Mouse (Mus musculus) heart, adult 2 months (tissue): ENCODE results near the gene Itfg1. TPM values are rescaled to one million over a fixed set of nuclear protein-coding genes. Genes with fewer than 3 reads are reported as not detected.

Experiments used
- DNase-seq, 2 experiments: peaks; one replicate each; pipeline ENCODE4 v3.0.0; 2021
- H3K27ac ChIP-seq: fragments of 200-600 bp; 2 replicates; pipeline ENCODE4 v1.8.1; 2022
- H3K27me3 ChIP-seq: fragments of 200-500 bp; 2 replicates; pipeline ENCODE4 v1.6.1; 2012; ENCODE audit warnings: mild to moderate bottlenecking, low read length, inconsistent platforms, mixed read lengths; ENCODE audit not compliant: control insufficient read depth, insufficient read depth
- H3K36me3 ChIP-seq: fragments of 200-500 bp; 2 replicates; pipeline ENCODE4 v1.6.1; 2012; ENCODE audit warnings: low read length, inconsistent platforms; ENCODE audit not compliant: control insufficient read depth, insufficient read depth
- H3K4me1 ChIP-seq: fragments of 200-500 bp; 2 replicates; pipeline ENCODE4 v1.6.1; 2011; ENCODE audit warnings: low read length; ENCODE audit not compliant: control insufficient read depth, insufficient read depth
- H3K4me3 ChIP-seq: fragments of 200-600 bp; 2 replicates; pipeline ENCODE4 v1.8.1; 2022
- H3K79me2 ChIP-seq: fragments of 200-500 bp; replicated peaks from 2 replicates; pipeline ENCODE4 v1.6.1; 2012; ENCODE audit warnings: mild to moderate bottlenecking, inconsistent platforms, low read length, moderate library complexity, mixed read lengths; ENCODE audit not compliant: control insufficient read depth, insufficient read depth
- H3K9ac ChIP-seq: fragments of 200-500 bp; 2 replicates; pipeline ENCODE4 v1.6.1; 2012; ENCODE audit warnings: low read depth, mild to moderate bottlenecking, control low read depth, inconsistent platforms, low read length, mixed read lengths
- CTCF ChIP-seq: fragments of 200-600 bp; IDR thresholded peaks from 2 replicates; pipeline ENCODE4 v1.8.1; 2022; ENCODE audit warnings: antibody characterized with exemption, mild to moderate bottlenecking, moderate library complexity
- EP300 ChIP-seq: fragments of 200-500 bp; IDR thresholded peaks from 2 replicates; pipeline ENCODE4 v1.6.1; 2011; ENCODE audit warnings: low read depth, low read length, control low read depth; ENCODE audit not compliant: insufficient read depth
- POLR2A ChIP-seq: fragments of 200-500 bp; IDR thresholded peaks from 2 replicates; pipeline ENCODE4 v1.6.1; 2011; ENCODE audit warnings: mild to moderate bottlenecking, low read depth, low read length, control low read depth; ENCODE audit not compliant: insufficient read depth
- WGBS: fragments of 180-500 bp; shearing (Covaris S2); methylation state at CpG from one replicate; pipeline ENCODE4 v1.1.7; 2018; 5-methylcytosine and 5-hydroxymethylcytosine counted together
- intact Hi-C: fragments of 180-260 bp; cut with DNase I; formaldehyde crosslinking; loops from one replicate; pipeline ENCODE4 v1.15.1; 2025
- long read RNA-seq: library from polyadenylated mRNA; stranded (forward); transcript quantifications from one replicate; pipeline ENCODE4 v2.0.0, GENCODE M21; 2021
- polyA plus RNA-seq: library from polyadenylated mRNA; depleted of rRNA; stranded (reverse); fragments of >200 nt; gene quantifications from 2 replicates; pipeline ENCODE4 v1.2.3, GENCODE M21; 2012; rRNA removed
- total RNA-seq, 2 experiments: library from RNA; stranded (reverse); gene quantifications; 2 replicates each; pipeline ENCODE4 v1.2.3; 2021

Gene Itfg1
- total RNA-seq, result 10 to 100 TPM; 45.9 to 46.9 TPM
- polyA plus RNA-seq, result 13.9 and 24.5 TPM in 2 replicates
- long read RNA-seq, transcript Itfg1-201 (18 exons, 3,306 nt), result major isoform, 83 of 93 reads
- long read RNA-seq, partial matches to known transcripts, result 4 of 93 reads
- long read RNA-seq, other reads (novel, unspliced or antisense), result 5 of 93 reads

DNA sequence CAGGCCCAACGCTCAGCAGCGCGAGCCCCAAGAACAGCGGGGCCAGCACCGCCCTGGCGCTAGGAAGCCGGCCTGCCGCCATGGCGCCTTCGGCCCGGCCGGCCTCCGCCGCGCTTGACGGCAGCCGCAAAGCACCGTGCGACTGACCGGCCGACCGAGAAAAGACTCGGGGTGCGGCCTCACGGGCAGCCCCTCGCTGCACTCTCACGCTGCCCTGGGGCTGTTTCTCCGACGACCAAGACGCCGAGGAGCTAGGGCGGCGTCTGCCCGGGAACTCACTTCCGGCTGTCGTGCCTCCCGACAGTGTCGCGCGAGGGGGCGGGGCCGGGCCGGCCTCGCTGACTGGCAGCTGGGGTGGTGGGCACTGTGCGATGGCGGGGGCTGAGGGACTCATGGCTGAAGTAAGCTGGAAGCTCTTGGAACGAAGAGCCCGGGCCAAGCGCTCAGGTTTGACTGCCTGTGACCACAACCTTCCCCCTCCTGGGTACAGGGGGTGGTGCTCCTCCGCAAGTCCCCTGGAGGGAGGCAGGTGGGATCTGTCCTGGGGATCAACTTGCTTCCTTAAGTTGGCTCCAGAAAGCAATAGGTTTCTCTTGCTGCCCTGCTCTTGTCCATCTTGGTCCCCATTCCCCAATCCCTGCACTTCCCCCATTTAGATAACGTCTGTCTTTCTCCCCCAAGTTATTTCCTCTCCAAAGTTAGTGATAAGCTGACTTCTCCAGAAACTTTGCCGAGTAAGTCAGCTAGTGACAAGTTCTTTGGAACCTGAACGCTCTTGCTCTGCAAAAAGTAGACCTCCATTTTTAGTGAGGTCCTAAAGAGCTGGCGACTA is at the start of gene Itfg1, which contains the start of gene Phkb:
Gene Itfg1, minus strand, starts transcription at position 265 of the 832 bp plus-strand sequence.
Gene Phkb, plus strand, starts transcription at position 303 of the 832 bp plus-strand sequence.
- WGBS, result under 1% methylated on average over 46 of the region's 54 CpGs
- intact Hi-C loops, result loop anchor here (5.0 kb wide), 1 partner anchor 139 kb away; the partner anchor contains the start of gene Neto2

DNA sequence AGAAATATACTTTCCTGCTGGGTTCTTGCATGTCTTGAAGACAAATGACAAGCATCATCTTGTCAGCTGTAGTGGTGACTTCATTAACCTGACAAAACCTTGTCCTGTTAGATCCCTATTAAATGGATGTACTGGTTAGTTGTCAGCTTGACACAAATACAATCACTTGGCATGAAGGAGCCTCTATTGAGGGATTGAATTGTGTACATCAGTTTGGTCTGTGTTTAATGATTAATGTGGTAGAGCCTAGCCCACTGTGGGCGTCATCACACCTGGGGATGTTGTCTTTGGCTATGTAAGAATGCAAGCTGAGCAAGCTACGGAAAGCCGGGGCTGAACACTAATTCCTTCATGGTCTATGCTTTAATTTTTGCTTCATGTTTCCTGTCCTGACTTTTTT is 44.1 kb upstream of the Itfg1 start:
- 93% methylated on average over 3 of the region's 3 CpGs for WGBS
- Histone ChIP-seq H3K79me2 (no peaks in the 10 kb centered on the region), H3K36me3 (no peaks in the 10 kb centered on the region; the same call in 1 of the 2 replicates), H3K4me3 (no peak overlapping the region), H3K4me1 (no peaks in the 10 kb centered on the region), H3K27ac (no peak overlapping the region), H3K9ac (no peak overlapping the region), H3K27me3 (no peaks in the 10 kb centered on the region)
- intact Hi-C loops, result no loop called here
- no peak for DNase-seq
- TF ChIP-seq POLR2A, result no peak
- TF ChIP-seq EP300, result no peak
- no peak for TF ChIP-seq CTCF

More for the DNA sequence above, at the start of gene Itfg1, which contains the start of gene Phkb:
- TF ChIP-seq EP300 (0 out of 2 replicates have a peak, but pooled peaks have one; percentile 4), CTCF (0 out of 2 replicates have a peak, but pooled peaks have one; percentile 10), POLR2A (peak; percentile 60)
- Histone ChIP-seq H3K4me1 (peaks cover 3% of the 10 kb centered on the region), H3K79me2 (no peaks in the 10 kb centered on the region), H3K36me3 (peaks cover 8% of the 10 kb centered on the region), H3K27ac (peak within 1 kb of the TSS; percentile 100), H3K27me3 (no peaks in the 10 kb centered on the region), H3K9ac (peak within 1 kb of the TSS; percentile 84), H3K4me3 (peak within 1 kb of the TSS; percentile 94)
- DNase-seq, result peak; percentile 93 to 97

DNA sequence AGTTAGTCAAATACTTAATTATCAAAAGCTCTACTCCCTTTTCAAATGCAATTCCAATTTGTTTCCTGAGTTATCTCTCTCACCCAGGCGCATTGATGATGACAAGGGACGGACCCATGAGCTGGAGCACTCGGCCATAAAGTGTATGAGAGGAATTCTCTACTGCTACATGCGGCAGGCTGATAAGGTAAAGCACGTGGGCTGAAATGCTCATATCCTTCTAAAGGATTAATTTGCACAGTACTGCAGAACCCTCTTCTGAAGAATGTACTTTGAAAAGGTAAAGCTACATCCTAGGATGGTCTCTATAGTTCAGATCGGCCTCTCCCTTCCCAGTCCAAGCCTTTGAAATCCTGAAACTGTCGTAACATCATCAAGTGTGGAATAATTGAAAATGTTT is 38.9 kb upstream of the Itfg1 start:
- no peaks in the 10 kb centered on the region for H3K4me1 ChIP-seq
- no peak overlapping the region for H3K9ac ChIP-seq
- H3K79me2 ChIP-seq, result no peaks in the 10 kb centered on the region
- TF ChIP-seq POLR2A (no peak), EP300 (no peak), CTCF (no peak)
- no peak overlapping the region for H3K4me3 ChIP-seq
- H3K36me3 ChIP-seq, result no peaks in the 10 kb centered on the region; the same call in 1 of the 2 replicates
- 82% methylated on average over 7 of the region's 7 CpGs for WGBS
- no peak overlapping the region for H3K27ac ChIP-seq
- DNase-seq, result no peak
- H3K27me3 ChIP-seq, result no peaks in the 10 kb centered on the region
- intact Hi-C loops, result no loop called here

DNA sequence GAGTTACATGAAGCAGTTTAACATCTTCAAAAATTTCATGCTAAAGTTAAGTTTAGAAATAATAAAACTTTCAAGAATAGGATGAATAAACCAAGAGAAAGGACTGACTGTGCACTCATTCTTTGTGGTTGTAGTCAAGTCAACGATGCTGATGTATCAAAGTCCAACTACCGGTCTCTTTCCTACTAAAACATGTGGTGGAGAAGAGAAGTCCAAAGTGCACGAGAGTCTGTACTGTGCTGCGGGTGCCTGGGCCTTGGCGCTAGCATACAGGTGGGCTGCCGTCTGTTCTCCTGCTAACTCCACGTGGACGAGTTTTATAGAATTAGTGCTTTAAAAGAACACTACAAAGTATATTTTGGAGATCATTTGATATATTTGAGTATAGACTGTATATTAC is 37.3 kb upstream of the Itfg1 start:
- Histone ChIP-seq H3K4me1 (no peaks in the 10 kb centered on the region), H3K9ac (no peak overlapping the region), H3K27ac (no peak overlapping the region), H3K27me3 (no peaks in the 10 kb centered on the region), H3K36me3 (no peaks in the 10 kb centered on the region; the same call in 1 of the 2 replicates), H3K4me3 (no peak overlapping the region), H3K79me2 (no peaks in the 10 kb centered on the region)
- TF ChIP-seq EP300, result no peak
- intact Hi-C loops, result no loop called here
- no peak for DNase-seq
- 96% methylated on average over 8 of the region's 8 CpGs for WGBS

DNA sequence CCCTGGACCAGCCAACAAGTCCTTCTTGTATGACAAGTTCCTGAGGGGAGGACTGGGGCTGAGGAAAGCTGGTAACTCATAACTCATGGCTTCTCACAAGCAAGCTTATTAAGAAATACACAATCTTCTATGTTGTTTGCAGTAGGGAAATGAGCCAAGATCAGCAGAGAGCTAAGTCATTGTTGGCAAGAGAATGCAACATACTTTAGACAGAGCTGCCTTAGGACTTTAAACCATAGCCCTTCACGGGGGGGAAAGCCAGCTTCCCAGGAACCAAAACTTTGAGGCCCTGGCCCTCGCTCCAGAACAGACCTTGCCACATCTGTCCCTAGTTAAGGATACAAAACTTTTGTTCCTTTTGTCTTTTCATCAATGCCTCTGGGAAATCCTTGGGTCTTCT is 30.9 kb upstream of the Itfg1 start:
- no peak for TF ChIP-seq EP300
- intact Hi-C loops, result no loop called here
- Histone ChIP-seq H3K27ac (no peak overlapping the region), H3K36me3 (peaks cover 2% of the 10 kb centered on the region; the same call in 1 of the 2 replicates), H3K27me3 (no peaks in the 10 kb centered on the region), H3K4me1 (peaks cover 7% of the 10 kb centered on the region), H3K9ac (no peak overlapping the region), H3K79me2 (no peaks in the 10 kb centered on the region), H3K4me3 (no peak overlapping the region)
- DNase-seq, result peak; percentile 31 to 43
- WGBS, result 38% methylated on average over 2 of the region's 2 CpGs

DNA sequence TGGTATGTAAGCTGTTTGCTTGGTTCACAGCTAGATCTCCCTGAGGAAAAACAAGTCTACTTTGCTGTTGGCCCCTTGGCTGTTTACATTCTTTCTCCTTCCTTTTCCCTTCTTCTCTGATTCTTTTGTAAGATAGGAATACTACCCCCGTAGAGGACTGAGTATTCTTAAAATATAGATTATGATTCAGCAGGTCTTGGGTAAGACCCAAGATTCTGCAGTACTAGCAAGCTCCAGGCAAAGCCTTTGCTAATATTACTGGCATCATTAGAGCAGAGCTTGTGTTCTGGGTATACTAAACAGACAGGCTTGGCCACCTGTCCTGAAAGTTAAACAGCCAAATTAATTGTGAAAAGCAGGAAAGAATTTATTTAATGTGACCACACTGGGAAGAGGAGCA is 21.7 kb upstream of the Itfg1 start:
- Histone ChIP-seq H3K9ac (no peak overlapping the region), H3K79me2 (no peaks in the 10 kb centered on the region), H3K36me3 (no peaks in the 10 kb centered on the region), H3K27me3 (no peaks in the 10 kb centered on the region), H3K4me3 (no peak overlapping the region), H3K27ac (no peak overlapping the region), H3K4me1 (peaks cover 2% of the 10 kb centered on the region)
- intact Hi-C loops, result no loop called here
- TF ChIP-seq CTCF (no peak), POLR2A (no peak), EP300 (no peak)
- 19% methylated on average over 1 of the region's 1 CpGs for WGBS
- no peak for DNase-seq
